Mouse (Mus musculus): Measurements from ENCODE around the gene Slc22a3.

DNA sequence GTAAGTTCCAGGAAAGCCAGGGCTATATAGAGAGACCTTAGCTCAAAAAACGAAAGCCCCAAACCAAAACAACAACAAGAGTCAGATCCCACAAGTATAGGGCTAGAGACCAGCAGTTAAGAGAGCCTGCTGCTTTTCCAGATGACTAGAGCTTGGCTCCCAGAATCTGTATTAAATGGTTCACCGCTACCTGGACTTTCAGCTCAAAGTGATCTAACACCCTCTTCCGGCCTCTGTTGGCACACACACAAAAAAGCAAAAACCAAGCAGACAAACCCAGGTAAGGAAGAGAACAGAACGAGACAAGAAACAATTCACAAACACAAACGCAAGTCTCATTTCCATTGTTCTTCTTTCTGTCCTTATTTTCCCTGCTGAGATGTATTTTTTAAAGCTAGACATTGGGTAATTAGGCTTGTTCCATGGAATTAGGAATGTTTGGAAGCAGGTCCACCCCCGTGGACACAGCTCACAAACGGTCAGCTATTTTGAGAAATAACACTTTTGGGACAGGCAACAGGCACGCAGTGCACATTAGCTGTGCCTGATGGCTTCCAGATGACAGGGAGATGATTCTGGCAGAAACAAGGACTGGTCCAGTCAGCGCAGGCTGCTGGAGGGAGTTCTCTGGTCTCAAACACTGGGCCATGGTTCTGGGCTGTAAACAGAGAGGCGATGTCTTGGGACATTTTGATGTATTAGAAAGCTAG lies 95.2 kb downstream of the Slc22a3 start:
- TF ChIP-seq CTCF (IDR thresholded peaks at IDR 0.05; ENCODE audit: low read depth) (no peak), EP300 (IDR thresholded peaks at IDR 0.05; ENCODE audit: low read depth) (no peak)
